Mouse (Mus musculus) central nervous system, embryonic 18 days (tissue): ENCODE data around the gene Il1rapl2. TPM values are rescaled to one million over a fixed set of nuclear protein-coding genes. Genes with fewer than 3 reads are reported as not detected.

Experiments
- polyA plus RNA-seq: library from polyadenylated mRNA; depleted of rRNA; stranded (reverse); fragments of >200 nt; gene quantifications from 2 replicates; pipeline ENCODE4 v1.2.3, GENCODE M21; 2012; rRNA removed

Il1rapl2 gene
- 1.7 and 2.0 TPM in 2 replicates for polyA plus RNA-seq

GRCm38 (mm10) chrX:137570321-137571195 lies at the start of gene Il1rapl2:
TSS of gene Il1rapl2 (plus strand) at chrX:137570608.

GRCm38 (mm10) chrX:138209480-138209879 lies 639.1 kb downstream of the Il1rapl2 start, which contains the start of gene Tex13a:
TSS of gene Tex13a (minus strand) at chrX:138209580.

